In genomic region chr10:23978901-23979705, GRCm38 (mm10) we compare ENCODE assay signal across 8 mouse cellular contexts. TPM values are rescaled to one million over a fixed set of nuclear protein-coding genes. Genes with fewer than 3 reads are reported as not detected.
DNase-seq lines count a peak whose midpoint lies in the region; ATAC-seq and TF ChIP-seq lines count a peak whose summit lies in the region.

No protein-coding gene starts in this region.

- no peaks in the 10 kb centered on the region for H3K9me3 ChIP-seq in kidney, embryonic 14.5 days (ENCODE audit: control insufficient read depth, low read length)
- H3K9me3 ChIP-seq in limb, embryonic 14.5 days (ENCODE audit: control insufficient read depth, low read length), result no peaks in the 10 kb centered on the region
- H3K9me3 ChIP-seq in midbrain, postnatal 0 days (ENCODE audit: low read length), result no peaks in the 10 kb centered on the region
- H3K9me3 ChIP-seq in stomach, embryonic 14.5 days (ENCODE audit: control insufficient read depth, low read depth, low read length), result no peaks in the 10 kb centered on the region

- H3K4me3 ChIP-seq in kidney, embryonic 14.5 days (ENCODE audit: low read length), result no peak overlapping the region
- H3K4me3 ChIP-seq in limb, embryonic 14.5 days (replicated peaks; ENCODE audit: low read length), result no peak overlapping the region
- H3K4me3 ChIP-seq in midbrain, postnatal 0 days (ENCODE audit: low read depth, low read length), result no peak overlapping the region
- H3K4me3 ChIP-seq in stomach, embryonic 14.5 days (ENCODE audit: low read depth, low read length), result no peak overlapping the region

- no peaks in the 10 kb centered on the region for H3K4me1 ChIP-seq in kidney, embryonic 14.5 days (ENCODE audit: control insufficient read depth, insufficient read depth, low read length)
- H3K4me1 ChIP-seq in limb, embryonic 14.5 days (ENCODE audit: control insufficient read depth, insufficient read depth, low read length), result no peaks in the 10 kb centered on the region
- H3K4me1 ChIP-seq in midbrain, postnatal 0 days (ENCODE audit: insufficient read depth, low read length), result no peaks in the 10 kb centered on the region
- no peaks in the 10 kb centered on the region for H3K4me1 ChIP-seq in stomach, embryonic 14.5 days (ENCODE audit: control insufficient read depth, insufficient read depth, low read length)

- TF ChIP-seq CTCF in midbrain, postnatal 0 days (IDR thresholded peaks at IDR 0.05), result peak; percentile 85

- no peak overlapping the region for H3K27ac ChIP-seq in kidney, embryonic 14.5 days (ENCODE audit: low read depth, low read length)
- no peak overlapping the region for H3K27ac ChIP-seq in limb, embryonic 14.5 days (replicated peaks; ENCODE audit: low read depth, low read length)
- no peak overlapping the region for H3K27ac ChIP-seq in midbrain, postnatal 0 days (ENCODE audit: low read depth, low read length)
- H3K27ac ChIP-seq in stomach, embryonic 14.5 days (ENCODE audit: low read length), result no peak overlapping the region

- peak; percentile 69; the same call in 1 of the 2 replicates for ATAC-seq in kidney, embryonic 14.5 days (ENCODE audit: low FRiP score, low TSS enrichment)
- peak; percentile 60 for ATAC-seq in limb, embryonic 14.5 days (ENCODE audit: low FRiP score, low read depth)
- ATAC-seq in midbrain, postnatal 0 days (ENCODE audit: low FRiP score), result peak; percentile 73
- ATAC-seq in stomach, embryonic 14.5 days (ENCODE audit: insufficient number of reproducible peaks, insufficient read depth, low FRiP score, low read depth), result peak; percentile 56; the same call in 1 of the 2 replicates

- no peak for TF ChIP-seq POLR2A in limb, embryonic 14.5 days (IDR thresholded peaks at IDR 0.05; ENCODE audit: borderline replicate concordance, extremely low read depth, insufficient read depth, insufficient read length)

- intact Hi-C loops in heart, postnatal 25 days (cut with DNase I), result loop anchor here (1.0 to 10.0 kb wide), 3 partner anchors 101 to 164 kb away; no protein-coding TSS in a partner anchor

- no peak overlapping the region for H3K4me2 ChIP-seq in kidney, embryonic 14.5 days (replicated peaks; ENCODE audit: low read depth, low read length)
- H3K4me2 ChIP-seq in limb, embryonic 14.5 days (replicated peaks; ENCODE audit: low read depth, low read length, severe bottlenecking), result no peak overlapping the region
- no peak overlapping the region for H3K4me2 ChIP-seq in midbrain, postnatal 0 days (ENCODE audit: low read depth, low read length, poor library complexity, severe bottlenecking)
- no peak overlapping the region for H3K4me2 ChIP-seq in stomach, embryonic 14.5 days (replicated peaks; ENCODE audit: low read depth, low read length)

- 47% methylated on average over 16 of the region's 16 CpGs for WGBS in kidney, embryonic 14.5 days
- 42% methylated on average over 16 of the region's 16 CpGs for WGBS in limb, embryonic 14.5 days
- WGBS in midbrain, postnatal 0 days, result 44% methylated on average over 16 of the region's 16 CpGs
- 44% methylated on average over 16 of the region's 16 CpGs for WGBS in stomach, embryonic 14.5 days

- DNase-seq in heart, adult 11 months, result peak; percentile 95
- no peak for DNase-seq in heart, postnatal 25 days (ENCODE audit: low spot score)
- peak; percentile 75 for DNase-seq in embryo, embryonic 11.5 days (ENCODE audit: low read depth, low spot score)
- DNase-seq in heart, adult 8-10 months (ENCODE audit: low spot score), result peak; percentile 57
- DNase-seq in limb, embryonic 14.5 days (ENCODE audit: low spot score), result peak; percentile 54
- peak; percentile 79 for DNase-seq in midbrain, postnatal 0 days (ENCODE audit: low spot score)

- no peak overlapping the region for H3K9ac ChIP-seq in kidney, embryonic 14.5 days (ENCODE audit: low read depth, low read length)
- H3K9ac ChIP-seq in limb, embryonic 14.5 days (ENCODE audit: low read depth, low read length, severe bottlenecking), result no peak overlapping the region
- no peak overlapping the region for H3K9ac ChIP-seq in midbrain, postnatal 0 days (replicated peaks; ENCODE audit: low read length, poor library complexity, severe bottlenecking)
- no peak overlapping the region for H3K9ac ChIP-seq in stomach, embryonic 14.5 days (replicated peaks; ENCODE audit: low read depth, low read length)

- H3K36me3 ChIP-seq in kidney, embryonic 14.5 days (ENCODE audit: control insufficient read depth, insufficient read depth, low read length), result no peaks in the 10 kb centered on the region
- H3K36me3 ChIP-seq in limb, embryonic 14.5 days (ENCODE audit: control insufficient read depth, insufficient read depth, low read length), result no peaks in the 10 kb centered on the region
- no peaks in the 10 kb centered on the region for H3K36me3 ChIP-seq in midbrain, postnatal 0 days (ENCODE audit: insufficient read depth, low read length)
- H3K36me3 ChIP-seq in stomach, embryonic 14.5 days (ENCODE audit: control insufficient read depth, insufficient read depth, low read length), result no peaks in the 10 kb centered on the region

- no peaks in the 10 kb centered on the region for H3K27me3 ChIP-seq in kidney, embryonic 14.5 days (ENCODE audit: control insufficient read depth, insufficient read depth, low read length)
- no peaks in the 10 kb centered on the region for H3K27me3 ChIP-seq in limb, embryonic 14.5 days (ENCODE audit: control insufficient read depth, insufficient read depth, low read length)
- no peaks in the 10 kb centered on the region for H3K27me3 ChIP-seq in midbrain, postnatal 0 days (ENCODE audit: insufficient read depth, low read length)
- no peaks in the 10 kb centered on the region for H3K27me3 ChIP-seq in stomach, embryonic 14.5 days (ENCODE audit: control insufficient read depth, insufficient read depth, low read length)

RNA-seq across cellular contexts. Expression of gene Taar6, which starts 6.3 kb away (rescaled TPM):
- total RNA-seq in heart, postnatal 25 days (2021), result not detected
- total RNA-seq in heart, adult 8-10 months (2022), result not detected
- polyA plus RNA-seq in kidney, embryonic 14.5 days (2014; fragmentation: Nextera tagmentation; extraction: Ambion mirVana), result not detected in 2 replicates
- polyA plus RNA-seq in limb, embryonic 14.5 days (2012; rRNA removed), result not detected in 2 replicates
- not detected in 2 replicates for polyA plus RNA-seq in limb, embryonic 14.5 days (2014; fragmentation: Nextera tagmentation; extraction: Ambion mirVana)
- total RNA-seq in midbrain, postnatal 0 days (2014; rRNA removed), result not detected in 2 replicates
- not detected in 2 replicates for polyA plus RNA-seq in midbrain, postnatal 0 days (2015; fragmentation: Nextera tagmentation; extraction: Ambion mirVana)
- not detected in 2 replicates for polyA plus RNA-seq in stomach, embryonic 14.5 days (2014; fragmentation: Nextera tagmentation; extraction: Ambion mirVana)

RNA-seq across cellular contexts. Expression of gene Taar5, which starts 8.6 kb away (rescaled TPM):
- not detected for total RNA-seq in heart, postnatal 25 days (2021)
- total RNA-seq in heart, adult 8-10 months (2022), result not detected
- polyA plus RNA-seq in kidney, embryonic 14.5 days (2014; fragmentation: Nextera tagmentation; extraction: Ambion mirVana), result not detected in 2 replicates
- polyA plus RNA-seq in limb, embryonic 14.5 days (2012; rRNA removed), result 0.13 and 0.20 TPM in 2 replicates
- polyA plus RNA-seq in limb, embryonic 14.5 days (2014; fragmentation: Nextera tagmentation; extraction: Ambion mirVana), result not detected in 2 replicates
- total RNA-seq in midbrain, postnatal 0 days (2014; rRNA removed), result not detected in 2 replicates
- polyA plus RNA-seq in midbrain, postnatal 0 days (2015; fragmentation: Nextera tagmentation; extraction: Ambion mirVana), result not detected in 2 replicates
- not detected in 2 replicates for polyA plus RNA-seq in stomach, embryonic 14.5 days (2014; fragmentation: Nextera tagmentation; extraction: Ambion mirVana)

RNA-seq across cellular contexts. Expression of gene Taar7a, which starts 14.2 kb away (rescaled TPM):
- total RNA-seq in heart, postnatal 25 days (2021), result not detected
- total RNA-seq in heart, adult 8-10 months (2022), result not detected
- polyA plus RNA-seq in kidney, embryonic 14.5 days (2014; fragmentation: Nextera tagmentation; extraction: Ambion mirVana), result not detected in 2 replicates
- not detected in 2 replicates for polyA plus RNA-seq in limb, embryonic 14.5 days (2012; rRNA removed)
- polyA plus RNA-seq in limb, embryonic 14.5 days (2014; fragmentation: Nextera tagmentation; extraction: Ambion mirVana), result not detected in 2 replicates
- not detected in 2 replicates for total RNA-seq in midbrain, postnatal 0 days (2014; rRNA removed)
- not detected in 2 replicates for polyA plus RNA-seq in midbrain, postnatal 0 days (2015; fragmentation: Nextera tagmentation; extraction: Ambion mirVana)
- not detected in 2 replicates for polyA plus RNA-seq in stomach, embryonic 14.5 days (2014; fragmentation: Nextera tagmentation; extraction: Ambion mirVana)

RNA-seq across cellular contexts. Expression of gene Taar4, which starts 18.8 kb away (rescaled TPM):
- not detected for total RNA-seq in heart, postnatal 25 days (2021)
- total RNA-seq in heart, adult 8-10 months (2022), result not detected
- polyA plus RNA-seq in kidney, embryonic 14.5 days (2014; fragmentation: Nextera tagmentation; extraction: Ambion mirVana), result not detected in 2 replicates
- 0.06 TPM in 1 of 2 replicates, not detected in the other for polyA plus RNA-seq in limb, embryonic 14.5 days (2012; rRNA removed)
- not detected in 2 replicates for polyA plus RNA-seq in limb, embryonic 14.5 days (2014; fragmentation: Nextera tagmentation; extraction: Ambion mirVana)
- total RNA-seq in midbrain, postnatal 0 days (2014; rRNA removed), result not detected in 2 replicates
- 0.15 TPM in 1 of 2 replicates, not detected in the other for polyA plus RNA-seq in midbrain, postnatal 0 days (2015; fragmentation: Nextera tagmentation; extraction: Ambion mirVana)
- polyA plus RNA-seq in stomach, embryonic 14.5 days (2014; fragmentation: Nextera tagmentation; extraction: Ambion mirVana), result not detected in 2 replicates

RNA-seq across cellular contexts. Expression of gene Taar7b, which starts 20.6 kb away (rescaled TPM):
- not detected for total RNA-seq in heart, postnatal 25 days (2021)
- total RNA-seq in heart, adult 8-10 months (2022), result not detected
- not detected in 2 replicates for polyA plus RNA-seq in kidney, embryonic 14.5 days (2014; fragmentation: Nextera tagmentation; extraction: Ambion mirVana)
- polyA plus RNA-seq in limb, embryonic 14.5 days (2012; rRNA removed), result not detected in 2 replicates
- polyA plus RNA-seq in limb, embryonic 14.5 days (2014; fragmentation: Nextera tagmentation; extraction: Ambion mirVana), result not detected in 2 replicates
- not detected in 2 replicates for total RNA-seq in midbrain, postnatal 0 days (2014; rRNA removed)
- not detected in 2 replicates for polyA plus RNA-seq in midbrain, postnatal 0 days (2015; fragmentation: Nextera tagmentation; extraction: Ambion mirVana)
- polyA plus RNA-seq in stomach, embryonic 14.5 days (2014; fragmentation: Nextera tagmentation; extraction: Ambion mirVana), result not detected in 2 replicates
